Comparison of ENCODE assay signal across 8 mouse cellular contexts in genomic region chr17:23592208-23592925, GRCm38 (mm10). TPM values are rescaled to one million over a fixed set of nuclear protein-coding genes. Genes with fewer than 3 reads are reported as not detected.
DNase-seq lines count a peak whose midpoint lies in the region; ATAC-seq and TF ChIP-seq lines count a peak whose summit lies in the region.

No protein-coding gene starts in this region.

- no peaks in the 10 kb centered on the region for H3K27me3 ChIP-seq in forebrain, embryonic 15.5 days

- H3K4me1 ChIP-seq in ES-E14 (ENCODE audit: control insufficient read depth in 2 of 2, insufficient read depth in 2 of 2, low read length in 2 of 2, poor library complexity in 1 of 2), result peaks cover 0 to 2% of the 10 kb centered on the region in 2 experiments; a peak in 2 of 4 replicates
- peaks cover 13% of the 10 kb centered on the region for H3K4me1 ChIP-seq in forebrain, embryonic 15.5 days
- no peaks in the 10 kb centered on the region for H3K4me1 ChIP-seq in lung, adult 2 months (ENCODE audit: control insufficient read depth, insufficient read depth, low read length)

- peak overlapping the region; percentile 60 for H3K4me2 ChIP-seq in forebrain, embryonic 15.5 days (replicated peaks)

- TF ChIP-seq POLR2A in lung, adult 2 months (IDR thresholded peaks at IDR 0.05; ENCODE audit: borderline replicate concordance, extremely low read depth, low read depth, low read length), result peak; percentile 14; the same call in 1 of the 2 replicates

- intact Hi-C loops in heart, postnatal 25 days (cut with DNase I), result no loop called here

- no peaks in the 10 kb centered on the region for H3K36me3 ChIP-seq in ES-E14 (ENCODE audit: control insufficient read depth, insufficient read depth, low read length, poor library complexity, severe bottlenecking)
- H3K36me3 ChIP-seq in forebrain, embryonic 15.5 days, result no peaks in the 10 kb centered on the region

- no peak for TF ChIP-seq CTCF in lung, adult 2 months (IDR thresholded peaks at IDR 0.05; ENCODE audit: insufficient read depth, low read length)

- peak overlapping the region; percentile 36; the same call in 1 of the 2 replicates for H3K27ac ChIP-seq in ES-E14 (ENCODE audit: insufficient read depth, low read depth, low read length, poor library complexity, severe bottlenecking)
- H3K27ac ChIP-seq in forebrain, embryonic 15.5 days (replicated peaks), result peak overlapping the region; percentile 69

- H3K9me3 ChIP-seq in ES-E14 (ENCODE audit: control insufficient read depth, insufficient read depth, low read depth, low read length), result no peaks in the 10 kb centered on the region
- H3K9me3 ChIP-seq in forebrain, embryonic 15.5 days, result no peaks in the 10 kb centered on the region

- H3K9ac ChIP-seq in ES-E14 (ENCODE audit: insufficient read depth, low read depth, low read length, poor library complexity, severe bottlenecking), result peak overlapping the region; percentile 79
- H3K9ac ChIP-seq in forebrain, embryonic 15.5 days (replicated peaks), result peak overlapping the region; percentile 50

- WGBS in forebrain, embryonic 15.5 days, result 8% methylated on average over 34 of the region's 34 CpGs
- 6% methylated on average over 34 of the region's 34 CpGs for WGBS in lung, adult 2 months

- in situ Hi-C loops in ES-E14 (cut with MboI; ENCODE audit: low sequenced_read_pairs in 2 of 2, unreplicated experiment in 2 of 2), result no loop called here

- ATAC-seq in forebrain, embryonic 15.5 days (replicated peaks), result peak; percentile 99
- ATAC-seq in neutrophil, adult 5-6 weeks (ENCODE audit: extremely low read depth, insufficient number of reproducible peaks, low FRiP score, poor library complexity, severe bottlenecking), result peak; percentile 85; the same call in 1 of the 2 replicates

- peak; percentile 99 for DNase-seq in ES-E14 (ENCODE audit: low read depth, low spot score)
- peak; percentile 99 for DNase-seq in cerebellum, adult 11-12 months
- DNase-seq in heart, postnatal 25 days (ENCODE audit: low spot score), result peak; percentile 79
- DNase-seq in layer of hippocampus, adult 18-20 months (ENCODE audit: low spot score in 2 of 2), result peak; percentile 93 to 97
- DNase-seq in lung, adult 2 months, result peak; percentile 90
- DNase-seq in thymus, adult 18-20 months, result peak; percentile 79 to 84

- H3K4me3 ChIP-seq in ES-E14 (ENCODE audit: insufficient read depth in 1 of 2, low read depth in 1 of 2, low read length in 2 of 2, poor library complexity in 1 of 2, severe bottlenecking in 1 of 2), result peak overlapping the region; percentile 51 to 66
- peak overlapping the region; percentile 44 for H3K4me3 ChIP-seq in forebrain, embryonic 15.5 days
- H3K4me3 ChIP-seq in lung, adult 2 months (replicated peaks; ENCODE audit: extremely low read depth, low read depth, low read length), result peak overlapping the region; percentile 58

TF ChIP-seq in ES-E14, 5 proteins besides CTCF, POLR2A, EP300 and RAD21:
- TF ChIP-seq CHD2 (IDR thresholded peaks at IDR 0.05; ENCODE audit: low read depth, low read length), result no peak
- no peak for TF ChIP-seq MAFK (IDR thresholded peaks at IDR 0.05; ENCODE audit: insufficient read depth, low read depth, low read length)
- TF ChIP-seq ZC3H11A (IDR thresholded peaks at IDR 0.05; ENCODE audit: borderline replicate concordance, low read depth, low read length), result no peak
- no peak for TF ChIP-seq ZNF384 (IDR thresholded peaks at IDR 0.05; ENCODE audit: low read depth, low read length)
- TF ChIP-seq HCFC1 (IDR thresholded peaks at IDR 0.05; ENCODE audit: borderline replicate concordance, insufficient read depth, low read length), result peak; percentile 80

RNA-seq across cellular contexts. Expression of gene Zfp13, which starts 6.9 kb away (rescaled TPM):
- 19.9 and 26.9 TPM in 2 replicates for total RNA-seq in ES-E14 (2012; rRNA removed)
- 26.9 and 30.2 TPM in 2 replicates for polyA plus RNA-seq in forebrain, embryonic 15.5 days (2015; fragmentation: Nextera tagmentation; extraction: Ambion mirVana)
- total RNA-seq in heart, postnatal 25 days (2021), result 1 to 10 TPM; 3.4 to 4.8 TPM
- total RNA-seq in layer of hippocampus, adult 18-20 months (2021), result 10 to 100 TPM; 28.0 to 29.6 TPM
- 14.9 and 15.2 TPM in 2 replicates for polyA plus RNA-seq in lung, adult 2 months (2012; rRNA removed)
- total RNA-seq in neutrophil, adult 5-6 weeks (2017), result not detected in 2 replicates

RNA-seq across cellular contexts. Expression of gene Zscan10, which starts 8.3 kb away (rescaled TPM):
- total RNA-seq in ES-E14 (2012; rRNA removed), result 62.5 and 93.1 TPM in 2 replicates
- not detected in 2 replicates for polyA plus RNA-seq in forebrain, embryonic 15.5 days (2015; fragmentation: Nextera tagmentation; extraction: Ambion mirVana)
- not detected for total RNA-seq in heart, postnatal 25 days (2021)
- total RNA-seq in layer of hippocampus, adult 18-20 months (2021), result not detected
- 0.06 TPM in 1 of 2 replicates, not detected in the other for polyA plus RNA-seq in lung, adult 2 months (2012; rRNA removed)
- total RNA-seq in neutrophil, adult 5-6 weeks (2017), result not detected in 2 replicates

RNA-seq across cellular contexts. Expression of gene Zfp213, which starts 28.3 kb away (rescaled TPM):
- 8.4 and 8.8 TPM in 2 replicates for total RNA-seq in ES-E14 (2012; rRNA removed)
- polyA plus RNA-seq in forebrain, embryonic 15.5 days (2015; fragmentation: Nextera tagmentation; extraction: Ambion mirVana), result 21.0 and 21.5 TPM in 2 replicates
- total RNA-seq in heart, postnatal 25 days (2021), result 1 to 10 TPM; 4.7 to 6.2 TPM
- 1 to 10 TPM; 7.9 to 8.0 TPM for total RNA-seq in layer of hippocampus, adult 18-20 months (2021)
- polyA plus RNA-seq in lung, adult 2 months (2012; rRNA removed), result 13.4 and 14.0 TPM in 2 replicates
- total RNA-seq in neutrophil, adult 5-6 weeks (2017), result 5.1 and 5.6 TPM in 2 replicates

RNA-seq across cellular contexts. Expression of gene Mmp25, which starts 52.7 kb away (rescaled TPM):
- 4.7 and 4.9 TPM in 2 replicates for total RNA-seq in ES-E14 (2012; rRNA removed)
- polyA plus RNA-seq in forebrain, embryonic 15.5 days (2015; fragmentation: Nextera tagmentation; extraction: Ambion mirVana), result 1.3 and 1.7 TPM in 2 replicates
- total RNA-seq in heart, postnatal 25 days (2021), result under 1 TPM; 0.06 to 0.08 TPM
- total RNA-seq in layer of hippocampus, adult 18-20 months (2021), result under 1 TPM in 1 of 2 experiments, not detected in 1; 0.10 TPM
- 0.70 and 1.0 TPM in 2 replicates for polyA plus RNA-seq in lung, adult 2 months (2012; rRNA removed)
- 11.4 and 14.9 TPM in 2 replicates for total RNA-seq in neutrophil, adult 5-6 weeks (2017)

Comparison
In these comparisons a context has a peak if more than half of its experiments do, and no peak if none do; other contexts are left out.
1. Peak in every context shown above with its lines: DNase-seq, ATAC-seq, H3K4me3 ChIP-seq and H3K27ac ChIP-seq.
2. RNA of gene Zscan10, which starts 8.3 kb away (total RNA-seq): 62.5 to 93.1 TPM in ES-E14; not detected in layer of hippocampus, adult 18-20 months, not detected in heart, postnatal 25 days and not detected in neutrophil, adult 5-6 weeks; every median in the first group is over 10 times any median in the second.